Mouse (Mus musculus) cerebellum, postnatal 4 days (tissue): Measurements from ENCODE around the gene Tmem248.

ENCODE experiments used
- DNase-seq, 2 experiments: peaks; one replicate each; pipeline ENCODE4 v3.0.0; 2022; ENCODE audit warnings: low spot score in 2 of 2, mixed read lengths in 1 of 2

The Tmem248 gene

GRCm38 (mm10) chr5:130200233-130201029, 16.4 kb upstream of the Tmem248 start:
- no peak for DNase-seq

GRCm38 (mm10) chr5:130203948-130204347, 12.9 kb upstream of the Tmem248 start:
- no peak for DNase-seq

GRCm38 (mm10) chr5:130204560-130204959, 12.3 kb upstream of the Tmem248 start:
- DNase-seq, result no peak

GRCm38 (mm10) chr5:130205441-130206023, 11.3 kb upstream of the Tmem248 start:
- DNase-seq, result no peak

- DNase-seq, result no peak
These were observed 9.6 kb upstream of the Tmem248 start for GRCm38 (mm10) chr5:130207299-130207698.

- no peak for DNase-seq
These were observed 3.9 kb upstream of the Tmem248 start for GRCm38 (mm10) chr5:130212956-130213355.

GRCm38 (mm10) chr5:130217406-130217805, 525 bp downstream of the Tmem248 start:
- no peak for DNase-seq

- DNase-seq, result no peak
These were observed 1.5 kb downstream of the Tmem248 start for GRCm38 (mm10) chr5:130218336-130218735.

- no peak for DNase-seq
These were observed 4.4 kb downstream of the Tmem248 start for GRCm38 (mm10) chr5:130221316-130221715.

GRCm38 (mm10) chr5:130221760-130222145, 4.9 kb downstream of the Tmem248 start:
- DNase-seq, result no peak

- DNase-seq, result peak; percentile 95 to 98
These were observed 5.5 kb downstream of the Tmem248 start for GRCm38 (mm10) chr5:130222146-130223004.

- DNase-seq, result no peak
These were observed 9.9 kb downstream of the Tmem248 start for GRCm38 (mm10) chr5:130226790-130227189.

- no peak for DNase-seq
These were observed 11.2 kb downstream of the Tmem248 start for GRCm38 (mm10) chr5:130228120-130228519.

GRCm38 (mm10) chr5:130236302-130236701, 19.4 kb downstream of the Tmem248 start:
- no peak for DNase-seq

GRCm38 (mm10) chr5:130239236-130239635, 22.4 kb downstream of the Tmem248 start:
- DNase-seq, result no peak

GRCm38 (mm10) chr5:130239856-130240255, 23.0 kb downstream of the Tmem248 start:
- no peak for DNase-seq

- DNase-seq, result no peak
These were observed 24.5 kb downstream of the Tmem248 start for GRCm38 (mm10) chr5:130241426-130241825.

- DNase-seq, result no peak
These were observed 30.9 kb downstream of the Tmem248 start for GRCm38 (mm10) chr5:130247823-130248222.

- no peak for DNase-seq
These were observed 37.5 kb downstream of the Tmem248 start for GRCm38 (mm10) chr5:130254164-130255016.

GRCm38 (mm10) chr5:130255017-130255720, 38.3 kb downstream of the Tmem248 start, which contains the start of the genes Sbds and Tyw1:
TSS of gene Sbds (minus strand) at chr5:130255530.
TSS of gene Tyw1 (plus strand) at chr5:130255619.
- DNase-seq, result peak; percentile 85 to 93
